Mouse (Mus musculus) bone marrow macrophage, adult 2 months (primary cell): ENCODE data around the gene Gm11639.
A peak's percentile ranks its signal among the peaks of the same experiment; 100 is the strongest.

ENCODE experiments used
- CTCF ChIP-seq: IDR thresholded peaks from 2 replicates; pipeline ENCODE4 v1.5.1; 2012; ENCODE audit warnings: low read depth, mild to moderate bottlenecking, low read length, moderate library complexity
- POLR2A ChIP-seq: IDR thresholded peaks from 2 replicates; pipeline ENCODE4 v1.6.1; 2012; ENCODE audit warnings: mild to moderate bottlenecking, low read depth, low read length, borderline replicate concordance

GRCm38 (mm10) chr11:104646611-104647010 lies 38.9 kb upstream of the Gm11639 start:
- TF ChIP-seq POLR2A: 0 out of 2 replicates have a peak, but pooled peaks have one; percentile 36
- no peak for TF ChIP-seq CTCF
